Mouse (Mus musculus) C2C12 (cell line): Measurements from ENCODE around the gene Pard3.

Experiments
- CTCF ChIP-seq: IDR thresholded peaks from one replicate; pipeline ENCODE4 v1.5.1; 2011; ENCODE audit not compliant: control insufficient read depth, insufficient read depth, insufficient read length
- FOSL1 ChIP-seq: IDR thresholded peaks from one replicate; pipeline ENCODE4 v1.8.0; 2011; ENCODE audit warnings: mild to moderate bottlenecking, low read length; ENCODE audit not compliant: poor library complexity, insufficient read depth, severe bottlenecking
- MAX ChIP-seq: IDR thresholded peaks from one replicate; pipeline ENCODE4 v1.6.1; 2011; ENCODE audit warnings: mild to moderate bottlenecking, control low read depth
- MYOD1 ChIP-seq: IDR thresholded peaks from one replicate; pipeline ENCODE4 v1.6.1; 2011; ENCODE audit warnings: low read depth; ENCODE audit not compliant: control insufficient read depth, insufficient read length
- MYOG ChIP-seq: IDR thresholded peaks from one replicate; pipeline ENCODE4 v1.6.1; 2011; ENCODE audit not compliant: control insufficient read depth, insufficient read length; ENCODE audit errors: extremely low read depth
- USF1 ChIP-seq: IDR thresholded peaks from one replicate; pipeline ENCODE4 v1.6.1; 2011; ENCODE audit warnings: low read depth, mild to moderate bottlenecking, control low read depth, moderate library complexity

- TF ChIP-seq CTCF (no peak), MYOD1 (no peak), MYOG (no peak), USF1 (no peak), MAX (no peak), FOSL1 (no peak)
Observed at GRCm38 (mm10) chr8:127506336-127506735, 442.6 kb downstream of the Pard3 start.
